Mouse (Mus musculus): ENCODE results near the gene Foxo1.

Foxo1 gene

GRCm38 (mm10) chr3:52267652-52268486 is at the start of gene Foxo1:
Foxo1 (plus strand) TSS chr3:52268336.
- in situ Hi-C loops (cut with MboI, MseI), result loop anchor here (10.0 kb wide), 3 partner anchors 127 to 527 kb away; no protein-coding TSS in a partner anchor

GRCm38 (mm10) chr3:52218864-52219263 is 49.3 kb upstream of the Foxo1 start:
- in situ Hi-C loops (cut with MboI, MseI), result no loop called here

DNA sequence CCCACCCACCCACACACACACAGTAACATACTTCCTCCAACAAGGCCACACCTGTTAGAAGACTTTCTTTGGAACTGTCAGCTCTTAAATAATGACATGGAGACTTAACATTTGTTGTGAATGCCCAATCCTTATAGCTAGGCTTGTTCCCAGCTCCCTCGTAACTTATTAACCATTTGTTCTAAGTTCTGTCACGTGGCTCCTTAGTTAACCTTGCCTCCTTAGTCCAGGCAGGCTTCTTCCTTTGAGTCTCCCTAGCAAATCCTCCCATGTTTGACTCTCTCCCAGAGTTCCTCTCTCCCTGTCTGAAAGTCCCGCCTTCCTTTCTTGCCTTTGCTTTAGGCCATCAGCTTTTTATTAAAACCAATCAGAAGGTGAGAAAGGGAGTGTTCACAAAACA is 47.1 kb upstream of the Foxo1 start:
- in situ Hi-C loops (cut with MboI, MseI), result no loop called here

- in situ Hi-C loops (cut with MboI, MseI), result no loop called here
Observed at GRCm38 (mm10) chr3:52221931-52222330, 46.2 kb upstream of the Foxo1 start.

- in situ Hi-C loops (cut with MboI, MseI), result loop anchor here (5.0 to 10.0 kb wide), 2 partner anchors 34 to 742 kb away; no protein-coding TSS in a partner anchor
Observed at GRCm38 (mm10) chr3:52236488-52236887, 31.6 kb upstream of the Foxo1 start.

GRCm38 (mm10) chr3:52237136-52237535 is 31.0 kb upstream of the Foxo1 start:
- in situ Hi-C loops (cut with MboI, MseI), result loop anchor here (5.0 to 10.0 kb wide), 2 partner anchors 35 to 742 kb away; no protein-coding TSS in a partner anchor

GRCm38 (mm10) chr3:52241062-52241461 is 27.1 kb upstream of the Foxo1 start:
- in situ Hi-C loops (cut with MboI, MseI), result loop anchor here (5.0 kb wide), 1 partner anchor 534 kb away; no protein-coding TSS in a partner anchor

- in situ Hi-C loops (cut with MboI, MseI), result loop anchor here (5.0 kb wide), 1 partner anchor 535 kb away; no protein-coding TSS in a partner anchor
Observed at GRCm38 (mm10) chr3:52242457-52243105, 25.6 kb upstream of the Foxo1 start.

GRCm38 (mm10) chr3:52243271-52244021 is 24.7 kb upstream of the Foxo1 start:
- in situ Hi-C loops (cut with MboI, MseI), result loop anchor here (5.0 kb wide), 1 partner anchor 536 kb away; no protein-coding TSS in a partner anchor

GRCm38 (mm10) chr3:52245996-52246830 is 21.9 kb upstream of the Foxo1 start:
- in situ Hi-C loops (cut with MboI, MseI), result no loop called here

DNA sequence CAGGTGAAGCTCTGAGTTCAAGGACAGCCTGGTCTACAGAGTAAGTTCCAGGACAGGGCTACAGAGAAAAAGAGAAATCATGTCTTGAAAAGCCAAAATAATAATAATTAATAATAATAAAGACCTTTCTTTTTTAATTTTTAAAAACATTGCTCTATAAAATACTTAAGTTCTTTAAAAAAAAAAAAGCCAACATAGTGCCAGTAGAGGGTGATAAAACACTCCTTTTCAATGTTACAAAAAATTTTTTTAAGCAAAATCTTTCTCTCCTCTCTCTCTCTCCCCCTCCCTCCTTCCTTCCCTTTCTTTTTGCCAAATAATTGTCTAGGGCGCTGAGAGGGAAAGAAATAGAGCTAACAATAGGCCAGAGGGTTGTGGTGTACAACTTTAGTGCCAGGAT is 17.0 kb upstream of the Foxo1 start:
- in situ Hi-C loops (cut with MboI, MseI), result loop anchor here (10.0 kb wide), 1 partner anchor 994 kb away; no protein-coding TSS in a partner anchor

DNA sequence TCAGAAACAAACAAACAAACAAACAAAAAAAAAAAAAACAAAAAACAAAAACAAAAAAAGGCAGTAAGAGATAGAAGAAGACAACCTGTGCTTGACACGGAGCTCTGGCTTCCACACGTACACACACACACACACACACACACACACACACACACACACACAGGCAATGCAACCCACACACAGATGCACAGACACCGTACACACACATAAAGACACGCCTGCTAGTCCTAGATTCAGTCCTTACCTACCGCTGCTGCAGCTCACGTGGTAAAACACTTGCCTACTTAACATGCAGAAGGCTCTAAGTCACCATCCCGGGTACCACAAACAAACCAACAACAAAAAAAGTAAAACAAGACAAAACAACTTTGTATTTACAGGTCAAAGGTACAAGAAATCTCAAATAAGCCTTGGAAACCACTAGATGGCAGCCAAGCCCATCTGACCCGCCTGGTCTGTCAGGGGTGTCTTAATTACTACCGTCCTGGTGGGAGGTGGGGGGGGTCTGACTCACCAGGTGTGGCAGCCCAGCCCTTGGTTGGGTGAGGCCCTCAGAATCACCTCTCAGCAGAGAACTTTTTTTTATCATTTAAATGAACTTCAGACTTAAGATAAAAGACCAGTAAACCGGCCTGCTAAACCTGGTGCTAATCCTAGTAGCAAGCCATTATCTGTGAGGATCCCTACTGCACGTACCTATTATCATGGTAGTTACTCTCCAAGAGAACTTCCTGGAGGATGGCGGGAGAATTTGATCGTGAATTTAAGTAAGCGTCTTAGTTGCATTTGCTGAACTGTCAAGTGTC is 14.3 kb upstream of the Foxo1 start:
- in situ Hi-C loops (cut with MboI, MseI), result loop anchor here (10.0 kb wide), 1 partner anchor 991 kb away; no protein-coding TSS in a partner anchor

DNA sequence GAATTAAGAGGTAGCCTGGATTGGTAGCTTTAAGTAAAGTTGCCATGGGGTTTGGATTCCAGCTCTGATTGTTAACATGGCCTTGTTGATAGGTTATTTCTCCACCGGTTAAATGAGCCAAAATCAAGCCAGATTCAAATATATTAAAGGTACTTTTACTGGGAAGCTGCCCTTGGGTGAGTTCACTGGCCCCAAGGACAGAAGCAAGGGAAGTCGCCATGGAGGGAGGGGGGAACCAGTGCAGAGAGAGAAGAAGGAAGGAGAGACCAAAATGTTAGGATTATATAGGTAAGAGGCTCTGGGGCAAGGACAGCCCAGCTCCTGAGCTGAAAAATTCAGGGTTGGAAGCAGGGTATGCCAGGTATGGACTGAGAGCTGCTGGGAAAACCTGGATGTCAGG is 13.6 kb upstream of the Foxo1 start:
- in situ Hi-C loops (cut with MboI, MseI), result loop anchor here (10.0 kb wide), 1 partner anchor 990 kb away; no protein-coding TSS in a partner anchor

- in situ Hi-C loops (cut with MboI, MseI), result loop anchor here (5.0 to 10.0 kb wide), 3 partner anchors 714 to 1189 kb away; no protein-coding TSS in a partner anchor
Observed at GRCm38 (mm10) chr3:52257782-52258441, 10.2 kb upstream of the Foxo1 start.

- in situ Hi-C loops (cut with MboI, MseI), result loop anchor here (5.0 to 10.0 kb wide), 3 partner anchors 714 to 1189 kb away; no protein-coding TSS in a partner anchor
Observed at GRCm38 (mm10) chr3:52258532-52258931, 9.6 kb upstream of the Foxo1 start.

- in situ Hi-C loops (cut with MboI, MseI), result loop anchor here (10.0 kb wide), 3 partner anchors 132 to 532 kb away; no protein-coding TSS in a partner anchor
Observed at GRCm38 (mm10) chr3:52262431-52263161, 5.5 kb upstream of the Foxo1 start.

DNA sequence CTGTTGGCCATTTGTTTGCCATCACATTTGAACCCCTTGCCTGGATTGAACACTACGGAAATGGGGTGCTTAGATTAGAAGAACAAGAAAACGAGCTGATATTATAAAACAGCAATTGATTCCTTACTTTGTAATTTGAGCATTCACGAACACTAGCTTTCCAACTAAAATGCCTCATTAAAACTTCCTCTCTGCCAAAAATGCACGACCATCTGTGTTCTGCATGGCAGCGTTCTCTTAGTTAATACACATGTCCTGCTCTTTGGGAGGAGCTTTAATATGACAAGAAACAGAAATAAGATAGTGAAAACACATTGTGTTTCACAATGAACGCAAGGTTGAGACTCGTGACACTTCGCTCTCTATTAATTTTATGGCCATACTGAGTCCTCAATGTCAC is 3.8 kb upstream of the Foxo1 start:
- in situ Hi-C loops (cut with MboI, MseI), result loop anchor here (10.0 kb wide), 3 partner anchors 130 to 530 kb away; no protein-coding TSS in a partner anchor

DNA sequence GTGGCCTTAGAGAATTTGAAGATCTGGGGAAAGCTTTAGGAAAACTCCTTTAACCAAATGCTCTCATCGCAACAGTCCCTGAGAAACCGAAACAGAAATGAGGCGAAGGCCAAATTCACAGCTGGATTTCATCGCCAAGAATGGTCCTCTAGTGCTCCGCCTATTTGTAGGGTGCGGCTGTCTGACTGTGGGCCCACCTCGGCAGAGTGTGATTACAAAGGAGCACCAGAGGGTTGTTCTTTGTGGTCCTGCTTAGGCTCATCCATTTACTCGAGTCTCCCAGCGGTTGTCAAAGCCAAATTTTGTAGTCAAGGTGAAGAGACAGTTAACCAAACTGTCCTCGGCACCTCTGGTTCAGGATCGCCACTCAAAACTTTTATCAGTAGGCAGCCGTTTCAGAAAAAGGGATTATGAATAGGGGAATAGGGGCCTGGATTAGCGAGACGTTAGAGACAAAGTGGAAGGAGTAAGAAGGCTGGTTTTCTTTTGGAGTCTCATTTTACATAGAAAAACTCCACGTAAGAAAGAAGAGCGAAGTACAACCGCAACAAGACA is 1.5 kb upstream of the Foxo1 start:
- in situ Hi-C loops (cut with MboI, MseI), result loop anchor here (10.0 kb wide), 3 partner anchors 128 to 528 kb away; no protein-coding TSS in a partner anchor
